Mouse (Mus musculus) skeletal muscle tissue, adult 2 months (tissue): ENCODE data around the gene Lcn2.
A peak's percentile ranks its signal among the peaks of the same experiment; 100 is the strongest.

Experiments
- DNase-seq: peaks from one replicate; pipeline ENCODE4 v3.0.0-alpha.2; 2012; ENCODE audit warnings: low read depth, low spot score

Gene Lcn2

DNA sequence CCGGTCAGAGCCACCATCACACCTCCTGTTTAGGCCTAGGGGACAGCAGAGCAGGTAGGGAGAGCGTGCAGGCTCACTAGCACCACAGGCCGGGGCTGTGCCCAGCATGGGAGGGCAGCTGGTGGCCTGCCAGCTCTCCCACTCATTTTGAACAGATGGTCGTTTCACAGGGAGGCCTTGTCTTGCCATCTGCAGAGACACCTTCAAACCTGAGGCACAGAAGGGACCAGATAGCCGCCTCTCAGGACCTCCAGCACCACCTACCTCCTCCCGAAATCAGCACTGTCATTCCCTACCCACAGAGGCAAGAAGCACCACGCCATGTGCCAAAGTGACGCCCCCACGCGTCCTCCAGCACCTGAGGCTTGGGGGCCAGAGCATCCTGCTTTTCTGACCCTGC lies 44.0 kb downstream of the Lcn2 start:
- no peak for DNase-seq

- DNase-seq, result no peak
These were observed 44.7 kb downstream of the Lcn2 start for GRCm38 (mm10) chr2:32343351-32343671.

DNA sequence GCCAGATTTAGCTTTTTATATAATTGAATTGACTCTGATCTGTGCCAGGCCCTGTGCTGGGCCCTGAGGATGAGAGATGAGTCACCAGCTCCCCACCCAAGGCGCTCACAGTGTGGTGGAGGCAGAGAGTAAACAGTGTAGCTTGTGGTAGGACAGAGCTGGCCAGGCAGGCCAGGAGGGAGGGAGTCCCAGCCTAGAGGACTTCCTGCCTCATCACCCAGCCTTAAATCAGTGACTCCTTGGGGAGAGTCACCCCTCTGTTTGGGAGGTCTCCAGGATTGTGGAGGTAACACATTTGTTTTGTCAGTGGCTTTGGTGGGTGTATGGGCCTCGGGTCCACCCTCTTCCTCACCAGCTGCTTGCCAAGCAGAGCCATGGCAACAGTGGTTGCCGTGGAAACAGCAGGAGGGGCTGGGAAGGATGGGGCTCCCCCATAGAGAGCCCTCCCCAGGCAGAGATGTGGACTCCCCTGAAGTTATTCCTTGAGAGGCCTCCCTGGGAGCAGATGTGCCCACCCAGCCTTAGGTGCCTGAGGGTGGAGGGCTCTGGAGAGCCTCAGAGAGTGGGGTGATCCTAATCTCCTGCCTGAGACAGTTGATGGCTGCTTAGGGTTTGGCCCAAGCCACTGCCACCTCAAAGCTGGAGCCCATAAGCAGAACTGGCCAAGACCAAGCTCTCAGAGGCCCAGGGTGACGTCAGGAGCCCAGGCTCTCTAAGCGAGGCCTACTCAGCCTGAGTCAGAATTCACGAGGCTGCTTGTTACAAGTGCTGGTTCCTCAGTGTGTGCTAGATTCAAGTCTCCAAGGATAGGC lies 45.3 kb downstream of the Lcn2 start:
- DNase-seq, result peak; percentile 88

- no peak for DNase-seq
These were observed 46.0 kb downstream of the Lcn2 start for GRCm38 (mm10) chr2:32342039-32342438.

- DNase-seq, result no peak
These were observed 46.5 kb downstream of the Lcn2 start for GRCm38 (mm10) chr2:32341634-32341939.

GRCm38 (mm10) chr2:32340836-32341633 lies 47.0 kb downstream of the Lcn2 start:
- no peak for DNase-seq

DNA sequence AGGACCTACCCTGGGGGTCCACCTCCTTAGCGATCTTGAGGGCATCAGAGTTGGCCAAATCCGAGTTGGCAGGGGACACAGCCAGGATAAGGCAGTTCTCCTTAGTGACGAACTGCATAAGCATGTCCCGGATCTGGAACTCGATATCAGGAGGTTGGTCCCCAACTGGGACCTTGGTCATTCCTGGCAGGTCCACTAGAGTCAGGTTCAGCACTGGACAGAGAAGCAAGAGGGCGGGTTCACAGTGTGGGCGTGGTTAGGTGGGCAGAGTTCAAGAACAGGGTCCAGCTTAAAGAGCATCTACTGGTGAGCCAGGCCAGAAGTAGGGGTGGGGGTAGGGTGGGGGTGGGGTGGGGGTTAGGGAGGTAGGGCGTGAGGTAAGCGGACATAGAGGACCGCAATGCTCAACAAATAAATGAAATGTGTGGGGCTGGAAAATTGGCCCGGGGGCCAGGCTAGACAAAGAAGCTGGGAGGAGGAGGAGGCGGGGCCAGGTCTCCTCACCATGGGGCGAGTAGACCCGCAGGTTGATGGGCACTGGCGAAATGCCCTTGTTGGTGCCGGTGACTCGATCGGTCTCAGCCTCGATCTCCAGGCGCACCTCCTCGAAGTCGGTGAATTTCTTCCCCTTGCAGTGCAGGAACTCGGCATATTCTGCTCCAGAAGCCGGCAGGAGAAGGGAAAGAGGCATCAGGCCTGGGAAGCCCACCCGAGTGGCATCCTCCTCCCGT lies 48.0 kb downstream of the Lcn2 start:
- DNase-seq, result no peak

DNA sequence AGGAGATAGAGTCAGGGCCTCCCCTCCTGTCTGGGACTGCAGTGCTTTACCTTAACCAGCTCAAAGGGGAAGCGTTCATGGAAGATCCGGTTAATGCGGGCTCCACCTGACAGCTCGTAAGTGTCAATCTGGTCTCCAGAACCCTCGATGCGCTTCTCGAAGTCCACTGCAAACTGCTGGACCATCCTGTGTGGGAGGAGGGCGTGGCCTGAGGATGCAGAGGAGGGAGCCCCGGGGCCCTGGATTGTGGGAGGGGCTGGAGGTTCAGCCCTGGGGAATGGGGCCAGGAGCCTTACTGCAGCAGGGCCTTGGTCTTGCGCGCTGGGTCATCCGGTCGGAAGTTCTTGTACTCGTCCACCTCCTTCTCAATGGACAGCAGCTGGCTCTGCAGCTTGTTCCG lies 52.2 kb downstream of the Lcn2 start:
- no peak for DNase-seq
